Mouse (Mus musculus): ENCODE measurements around the gene Tgfbr3l. TPM values are rescaled to one million over a fixed set of nuclear protein-coding genes. Genes with fewer than 3 reads are reported as not detected.

Tgfbr3l gene
- polyA plus RNA-seq, 1 experiment from 2014 or later: 1.1 TPM

- peaks cover 6% of the 10 kb centered on the region for H3K4me1 ChIP-seq (ENCODE audit: control insufficient read depth, low read depth, low read length)
- H3K27me3 ChIP-seq (ENCODE audit: control insufficient read depth, insufficient read depth, low read depth, low read length): peaks cover 22% of the 10 kb centered on the region
- 56% methylated on average over 5 of the region's 5 CpGs for WGBS (ENCODE audit: insufficient replicate concordance)
- no peak overlapping the region for H3K4me3 ChIP-seq (ENCODE audit: low read depth, low read length)
- H3K9ac ChIP-seq (ENCODE audit: low read depth, low read length): no peak overlapping the region
- H3K4me2 ChIP-seq (ENCODE audit: low read depth, low read length): no peak overlapping the region
- H3K9me3 ChIP-seq (replicated peaks; ENCODE audit: control insufficient read depth, low read length): no peaks in the 10 kb centered on the region
- H3K36me3 ChIP-seq (ENCODE audit: control insufficient read depth, insufficient read depth): no peaks in the 10 kb centered on the region
- no peak for ATAC-seq (ENCODE audit: low read depth)
- no peak overlapping the region for H3K27ac ChIP-seq (ENCODE audit: low read length)
Observed at GRCm38 (mm10) chr8:4229784-4230183, 18.2 kb upstream of the Tgfbr3l start.

GRCm38 (mm10) chr8:4230612-4231351 lies 17.2 kb upstream of the Tgfbr3l start:
- Histone ChIP-seq H3K27ac (ENCODE audit: low read length) (no peak overlapping the region), H3K4me3 (ENCODE audit: low read depth, low read length) (no peak overlapping the region), H3K36me3 (ENCODE audit: control insufficient read depth, insufficient read depth) (no peaks in the 10 kb centered on the region), H3K4me2 (ENCODE audit: low read depth, low read length) (no peak overlapping the region), H3K9me3 (replicated peaks; ENCODE audit: control insufficient read depth, low read length) (no peaks in the 10 kb centered on the region), H3K27me3 (ENCODE audit: control insufficient read depth, insufficient read depth, low read depth, low read length) (peaks cover 22% of the 10 kb centered on the region), H3K9ac (ENCODE audit: low read depth, low read length) (no peak overlapping the region), H3K4me1 (ENCODE audit: control insufficient read depth, low read depth, low read length) (peaks cover 6% of the 10 kb centered on the region)
- WGBS (ENCODE audit: insufficient replicate concordance): 46% methylated on average over 10 of the region's 10 CpGs
- ATAC-seq (ENCODE audit: low read depth): peak; percentile 35; the same call in 1 of the 2 replicates

GRCm38 (mm10) chr8:4237814-4238433 lies 10.1 kb upstream of the Tgfbr3l start:
- no peak for ATAC-seq (ENCODE audit: low read depth)
- Histone ChIP-seq H3K9me3 (replicated peaks; ENCODE audit: control insufficient read depth, low read length) (no peaks in the 10 kb centered on the region), H3K9ac (ENCODE audit: low read depth, low read length) (peak overlapping the region; percentile 83), H3K4me2 (ENCODE audit: low read depth, low read length) (peak overlapping the region; percentile 94), H3K27me3 (ENCODE audit: control insufficient read depth, insufficient read depth, low read depth, low read length) (no peaks in the 10 kb centered on the region), H3K36me3 (ENCODE audit: control insufficient read depth, insufficient read depth) (no peaks in the 10 kb centered on the region), H3K27ac (ENCODE audit: low read length) (peak overlapping the region; percentile 95), H3K4me3 (ENCODE audit: low read depth, low read length) (peak overlapping the region; percentile 82), H3K4me1 (ENCODE audit: control insufficient read depth, low read depth, low read length) (peaks cover 29% of the 10 kb centered on the region)
- WGBS (ENCODE audit: insufficient replicate concordance): 18% methylated on average over 15 of the region's 15 CpGs

- H3K36me3 ChIP-seq (ENCODE audit: control insufficient read depth, insufficient read depth): peaks cover 4% of the 10 kb centered on the region
- peak within 1 kb of the TSS; percentile 83 for H3K9ac ChIP-seq (ENCODE audit: low read depth, low read length)
- no peaks in the 10 kb centered on the region for H3K9me3 ChIP-seq (replicated peaks; ENCODE audit: control insufficient read depth, low read length)
- peaks cover 29% of the 10 kb centered on the region for H3K4me1 ChIP-seq (ENCODE audit: control insufficient read depth, low read depth, low read length)
- under 1% methylated on average over 58 of the region's 71 CpGs for WGBS (ENCODE audit: insufficient replicate concordance)
- peak within 1 kb of the TSS; percentile 82 for H3K4me3 ChIP-seq (ENCODE audit: low read depth, low read length)
- H3K27ac ChIP-seq (ENCODE audit: low read length): peak within 1 kb of the TSS; percentile 95
- peak; percentile 92 for ATAC-seq (ENCODE audit: low read depth)
- H3K4me2 ChIP-seq (ENCODE audit: low read depth, low read length): peak within 1 kb of the TSS; percentile 94
- no peaks in the 10 kb centered on the region for H3K27me3 ChIP-seq (ENCODE audit: control insufficient read depth, insufficient read depth, low read depth, low read length)
Observed at GRCm38 (mm10) chr8:4238434-4239192, 9.4 kb upstream of the Tgfbr3l start, which contains the start of the genes Map2k7 and Gm49320. Map2k7 (plus strand) TSS chr8:4238740. Gm49320 (plus strand) TSS chr8:4238865.

GRCm38 (mm10) chr8:4239193-4239890 lies 8.7 kb upstream of the Tgfbr3l start:
- H3K9me3 ChIP-seq (replicated peaks; ENCODE audit: control insufficient read depth, low read length): no peaks in the 10 kb centered on the region
- H3K36me3 ChIP-seq (ENCODE audit: control insufficient read depth, insufficient read depth): peaks cover 7% of the 10 kb centered on the region
- peaks cover 29% of the 10 kb centered on the region for H3K4me1 ChIP-seq (ENCODE audit: control insufficient read depth, low read depth, low read length)
- peak overlapping the region; percentile 95 for H3K27ac ChIP-seq (ENCODE audit: low read length)
- peak; percentile 23 for ATAC-seq (ENCODE audit: low read depth)
- H3K9ac ChIP-seq (ENCODE audit: low read depth, low read length): peak overlapping the region; percentile 83
- H3K27me3 ChIP-seq (ENCODE audit: control insufficient read depth, insufficient read depth, low read depth, low read length): no peaks in the 10 kb centered on the region
- 6% methylated on average over 19 of the region's 19 CpGs for WGBS (ENCODE audit: insufficient replicate concordance)
- peak overlapping the region; percentile 82 for H3K4me3 ChIP-seq (ENCODE audit: low read depth, low read length)
- H3K4me2 ChIP-seq (ENCODE audit: low read depth, low read length): peak overlapping the region; percentile 94

- Histone ChIP-seq H3K4me3 (ENCODE audit: low read depth, low read length) (no peak overlapping the region), H3K36me3 (ENCODE audit: control insufficient read depth, insufficient read depth) (peaks cover 20% of the 10 kb centered on the region), H3K27me3 (ENCODE audit: control insufficient read depth, insufficient read depth, low read depth, low read length) (no peaks in the 10 kb centered on the region), H3K4me1 (ENCODE audit: control insufficient read depth, low read depth, low read length) (peaks cover 11% of the 10 kb centered on the region), H3K27ac (ENCODE audit: low read length) (no peak overlapping the region), H3K9me3 (replicated peaks; ENCODE audit: control insufficient read depth, low read length) (no peaks in the 10 kb centered on the region), H3K4me2 (ENCODE audit: low read depth, low read length) (no peak overlapping the region), H3K9ac (ENCODE audit: low read depth, low read length) (no peak overlapping the region)
- 87% methylated on average over 5 of the region's 5 CpGs for WGBS (ENCODE audit: insufficient replicate concordance)
- no peak for ATAC-seq (ENCODE audit: low read depth)
Observed at GRCm38 (mm10) chr8:4245061-4245460, 3.0 kb upstream of the Tgfbr3l start.

GRCm38 (mm10) chr8:4245737-4246136 lies 2.3 kb upstream of the Tgfbr3l start:
- no peak for ATAC-seq (ENCODE audit: low read depth)
- H3K27me3 ChIP-seq (ENCODE audit: control insufficient read depth, insufficient read depth, low read depth, low read length): no peaks in the 10 kb centered on the region
- H3K9ac ChIP-seq (ENCODE audit: low read depth, low read length): no peak overlapping the region
- H3K27ac ChIP-seq (ENCODE audit: low read length): no peak overlapping the region
- no peak overlapping the region for H3K4me3 ChIP-seq (ENCODE audit: low read depth, low read length)
- H3K4me1 ChIP-seq (ENCODE audit: control insufficient read depth, low read depth, low read length): peaks cover 8% of the 10 kb centered on the region
- 78% methylated on average over 13 of the region's 13 CpGs for WGBS (ENCODE audit: insufficient replicate concordance)
- H3K4me2 ChIP-seq (ENCODE audit: low read depth, low read length): no peak overlapping the region
- H3K36me3 ChIP-seq (ENCODE audit: control insufficient read depth, insufficient read depth): peaks cover 20% of the 10 kb centered on the region
- H3K9me3 ChIP-seq (replicated peaks; ENCODE audit: control insufficient read depth, low read length): no peaks in the 10 kb centered on the region

GRCm38 (mm10) chr8:4247241-4247640 lies 773 bp upstream of the Tgfbr3l start:
- WGBS (ENCODE audit: insufficient replicate concordance): 62% methylated on average over 8 of the region's 8 CpGs
- H3K27ac ChIP-seq (ENCODE audit: low read length): no peak overlapping the region
- no peak overlapping the region for H3K4me2 ChIP-seq (ENCODE audit: low read depth, low read length)
- no peak overlapping the region for H3K9ac ChIP-seq (ENCODE audit: low read depth, low read length)
- 0 out of 2 replicates have a peak, but pooled peaks have one; percentile 23 for ATAC-seq (ENCODE audit: low read depth)
- peaks cover 20% of the 10 kb centered on the region for H3K36me3 ChIP-seq (ENCODE audit: control insufficient read depth, insufficient read depth)
- no peaks in the 10 kb centered on the region for H3K9me3 ChIP-seq (replicated peaks; ENCODE audit: control insufficient read depth, low read length)
- H3K27me3 ChIP-seq (ENCODE audit: control insufficient read depth, insufficient read depth, low read depth, low read length): no peaks in the 10 kb centered on the region
- peaks cover 7% of the 10 kb centered on the region for H3K4me1 ChIP-seq (ENCODE audit: control insufficient read depth, low read depth, low read length)
- H3K4me3 ChIP-seq (ENCODE audit: low read depth, low read length): no peak overlapping the region

All from liver, embryonic 16.5 days (tissue).